Mouse (Mus musculus) kidney, adult 8-10 months (tissue): ENCODE measurements around the gene Zfp3.
"Not testable (repeated sequence)": the region's sequence is repeated elsewhere in the genome, so short reads cannot be mapped to it uniquely, and the experiment has no call there.

Source experiments
- DNase-seq, 2 experiments: peaks; one replicate each; pipeline ENCODE4 v3.0.0; 2022

The Zfp3 gene

DNA sequence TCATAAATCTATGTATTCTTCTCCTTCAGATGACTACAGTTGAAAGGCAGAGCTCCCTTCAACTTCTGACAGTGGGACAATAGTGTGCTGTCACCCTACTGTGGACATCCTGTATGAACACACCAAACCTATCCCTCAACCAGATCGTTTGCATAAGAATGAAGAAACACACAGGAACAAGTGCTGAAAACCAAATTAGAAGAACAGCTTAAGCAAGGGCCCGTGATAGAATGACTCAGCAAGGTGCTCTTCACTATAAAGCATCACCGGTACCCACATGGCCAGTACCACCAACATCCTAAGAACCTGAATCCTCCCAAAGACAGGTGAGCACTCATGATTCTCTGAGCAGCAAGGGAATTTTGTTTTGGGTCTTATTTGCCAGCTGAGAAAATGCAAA lies 3.6 kb upstream of the Zfp3 start:
- not testable (repeated sequence) for DNase-seq

- no peak for DNase-seq
These were observed 1.4 kb upstream of the Zfp3 start for GRCm38 (mm10) chr11:70762641-70763040.

GRCm38 (mm10) chr11:70763582-70763935 lies 450 bp upstream of the Zfp3 start:
- peak; percentile 11 to 22 for DNase-seq

- DNase-seq = peak; percentile 19 to 26
These were observed 1.9 kb downstream of the Zfp3 start for GRCm38 (mm10) chr11:70765776-70766445.

- no peak for DNase-seq
These were observed 6.8 kb downstream of the Zfp3 start for GRCm38 (mm10) chr11:70770804-70771203.

DNA sequence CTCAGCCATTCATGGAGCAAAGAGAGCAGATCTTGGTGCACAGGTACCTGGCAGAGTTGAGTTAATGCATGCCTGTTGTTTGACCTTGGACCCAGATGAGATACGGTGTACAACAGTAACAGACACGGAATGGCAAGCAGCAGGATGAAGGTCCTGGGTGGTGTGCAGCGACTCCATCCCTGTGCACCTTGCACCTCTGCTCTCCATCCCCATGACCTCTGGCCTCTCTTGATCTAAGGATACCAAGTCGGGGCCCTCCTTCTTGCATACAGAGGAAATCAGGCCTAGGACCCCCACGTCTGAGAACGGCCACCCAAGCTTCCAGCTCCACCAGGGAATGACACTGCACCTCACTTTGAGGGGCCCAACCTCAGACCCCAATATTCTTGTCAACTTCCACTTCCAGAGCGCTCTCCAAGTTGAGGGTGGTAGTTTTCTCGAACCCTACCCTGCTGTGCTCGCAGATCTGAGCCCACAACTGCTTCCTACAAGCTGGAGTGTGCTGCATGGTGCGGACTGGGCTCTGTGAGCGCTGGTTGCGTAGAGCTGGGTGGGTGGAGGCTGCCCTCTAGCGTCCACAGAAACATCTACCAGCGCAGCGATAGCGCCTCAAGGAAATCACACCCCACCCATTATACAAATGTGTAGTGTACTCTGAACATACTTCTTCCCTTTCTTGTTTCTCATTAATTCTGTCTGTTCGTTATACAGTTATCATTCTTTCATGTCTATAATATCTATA lies 13.0 kb downstream of the Zfp3 start:
- peak; percentile 42 to 58 for DNase-seq

DNA sequence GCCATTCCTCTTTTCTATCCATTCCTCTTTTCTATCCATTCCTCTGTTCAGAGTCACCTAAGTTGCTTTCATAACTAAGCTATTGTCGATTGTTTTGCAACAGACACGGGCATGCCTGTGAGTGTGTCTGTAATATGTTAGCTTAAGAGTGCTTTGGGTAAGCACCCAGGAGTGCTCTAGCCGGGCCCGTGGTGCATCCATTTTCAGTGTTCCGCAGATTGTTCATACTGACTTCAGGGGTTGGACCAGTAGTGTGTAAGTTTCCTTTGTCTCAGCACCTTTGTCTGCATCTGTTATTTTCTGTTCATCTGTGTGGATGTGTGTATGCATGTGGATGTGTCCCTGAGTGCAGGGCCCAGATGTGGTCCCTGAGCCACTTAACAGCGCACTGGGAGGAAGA lies 13.6 kb downstream of the Zfp3 start:
- DNase-seq = no peak

- DNase-seq = not testable (repeated sequence)
These were observed 14.0 kb downstream of the Zfp3 start for GRCm38 (mm10) chr11:70778058-70778457.

DNA sequence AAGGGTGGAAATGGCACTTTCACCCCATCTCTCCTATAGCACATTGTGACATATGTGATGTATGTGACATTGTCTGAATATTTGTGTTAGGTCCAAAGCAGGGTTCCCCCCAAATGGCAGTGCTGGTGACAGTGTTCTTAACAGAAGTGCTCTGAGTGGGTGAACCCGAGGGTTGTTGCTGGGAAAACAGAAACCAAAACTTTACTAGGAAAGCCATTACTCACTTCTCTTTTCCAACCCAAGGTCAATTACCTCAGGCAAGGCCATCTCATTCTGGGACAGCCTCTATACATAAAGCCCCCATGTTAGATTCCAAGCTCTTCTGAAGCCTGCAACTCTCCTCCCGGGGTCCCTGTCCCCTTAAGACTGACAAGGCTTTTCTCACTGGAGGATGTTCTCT lies 21.9 kb downstream of the Zfp3 start:
- no peak for DNase-seq

GRCm38 (mm10) chr11:70787052-70787451 lies 23.0 kb downstream of the Zfp3 start:
- no peak for DNase-seq

GRCm38 (mm10) chr11:70788972-70789655 lies 25.1 kb downstream of the Zfp3 start:
- DNase-seq = no peak

DNA sequence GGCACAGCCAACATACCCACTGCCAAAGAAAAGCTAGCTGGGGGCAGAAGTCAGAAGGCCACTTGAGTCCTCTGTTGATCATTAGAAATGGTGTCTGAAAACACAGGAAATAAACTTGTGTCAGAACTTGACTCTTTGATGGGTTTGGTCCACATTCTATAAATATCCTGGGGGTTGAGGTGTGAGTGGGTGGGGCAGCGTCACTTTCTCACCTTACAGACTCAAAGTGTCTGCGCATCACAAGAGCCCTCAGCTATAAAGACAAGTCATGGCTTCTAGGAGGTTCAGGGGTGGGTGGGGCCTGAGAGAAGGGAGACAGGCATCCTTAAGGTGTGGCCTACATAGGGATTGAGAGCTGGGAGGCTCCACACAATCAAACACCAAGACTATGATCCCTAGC lies 26.4 kb downstream of the Zfp3 start:
- DNase-seq = no peak

DNA sequence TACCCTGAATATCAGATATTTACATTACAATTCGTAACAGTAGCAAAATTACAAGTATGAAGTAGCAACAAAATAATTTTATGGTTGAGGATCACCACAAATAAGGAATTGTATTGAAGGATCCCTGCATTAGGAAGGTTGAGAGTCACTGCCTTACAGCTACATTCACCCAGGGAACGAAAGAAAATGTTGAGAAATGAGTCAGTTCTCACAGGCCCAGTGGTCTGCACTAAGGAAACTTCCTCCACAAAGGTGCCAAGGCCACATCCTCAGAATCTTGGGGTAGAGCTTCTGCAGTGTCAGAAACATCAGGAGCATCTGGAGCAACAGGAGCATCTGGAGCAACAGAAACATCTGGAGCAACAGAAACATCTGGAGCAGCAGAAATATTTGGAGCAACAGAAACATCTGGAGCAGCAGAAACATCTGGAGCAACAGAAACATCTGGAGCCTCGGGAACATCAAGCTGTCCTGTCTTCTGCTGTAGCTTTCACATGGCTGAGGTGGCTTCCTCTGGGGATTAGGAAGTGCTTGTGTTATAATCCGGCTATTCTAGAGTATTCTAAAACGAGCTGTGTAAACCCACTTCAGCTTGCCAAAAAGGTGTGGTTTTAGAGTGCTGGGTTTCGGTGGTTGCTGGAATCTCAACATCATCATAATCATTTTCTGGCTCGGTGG lies 27.0 kb downstream of the Zfp3 start:
- DNase-seq = no peak

DNA sequence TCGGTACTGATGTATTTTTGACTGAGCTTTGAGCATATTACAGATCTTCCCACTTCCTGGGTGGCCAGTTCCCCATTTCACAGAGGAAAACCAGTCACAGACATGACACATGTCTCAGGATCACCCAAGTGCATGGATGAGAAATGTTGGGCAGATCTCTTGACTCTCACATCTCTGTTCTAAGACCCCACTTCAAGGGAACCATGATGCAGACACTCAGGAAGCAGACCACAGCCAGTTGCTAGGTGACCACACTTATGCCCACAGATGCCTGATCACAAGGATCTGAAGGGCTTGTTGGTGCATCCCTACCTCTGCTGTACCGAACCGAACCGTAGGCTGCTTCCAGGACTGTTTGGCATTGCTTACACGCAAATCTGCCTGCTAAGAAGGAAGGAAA lies 27.7 kb downstream of the Zfp3 start:
- no peak for DNase-seq

DNA sequence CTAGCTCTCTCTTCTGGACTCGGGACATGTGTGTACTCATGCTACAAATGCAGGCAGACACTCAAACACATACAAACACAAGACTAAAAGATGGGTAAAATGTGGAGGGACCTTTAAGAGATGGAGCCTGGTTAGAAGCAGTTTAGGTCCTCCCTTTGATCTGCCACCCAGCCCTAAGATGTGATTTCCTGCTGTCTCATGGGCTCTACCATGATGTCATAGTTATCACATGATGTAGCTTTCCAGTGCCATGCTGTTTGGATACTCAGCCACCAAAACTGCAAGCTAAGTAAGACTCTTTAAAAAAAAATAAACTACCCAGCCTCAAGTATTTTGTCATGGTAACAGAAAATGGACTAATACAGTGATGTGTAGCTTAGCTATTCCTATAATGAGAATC lies 28.4 kb downstream of the Zfp3 start:
- DNase-seq = no peak

- DNase-seq = no peak
These were observed 38.3 kb downstream of the Zfp3 start for GRCm38 (mm10) chr11:70802208-70802864.

GRCm38 (mm10) chr11:70802865-70803261 lies 38.9 kb downstream of the Zfp3 start:
- no peak for DNase-seq

DNA sequence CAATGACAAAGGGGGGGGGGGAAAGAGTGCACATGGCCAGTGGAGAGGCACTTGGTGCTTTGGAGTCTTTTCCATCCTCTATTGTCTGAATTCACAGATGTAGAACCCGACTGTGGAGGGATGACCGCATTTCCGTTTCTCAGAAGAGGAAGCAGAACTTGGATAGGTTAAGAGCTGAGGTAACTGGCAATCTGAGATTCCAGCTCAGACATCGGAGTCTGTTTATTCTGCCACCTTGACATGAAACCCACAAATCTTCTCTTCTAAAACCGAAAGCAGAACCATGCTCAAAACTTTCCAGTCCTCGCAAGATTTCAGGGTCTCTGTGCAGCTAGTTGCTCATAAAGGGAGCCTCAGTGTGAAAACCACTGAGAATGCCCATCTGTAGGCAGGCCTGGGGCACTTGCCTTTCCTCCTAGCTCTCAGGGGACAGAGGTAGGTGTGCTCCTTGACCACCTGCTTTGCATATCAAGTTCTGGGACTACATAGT lies 39.7 kb downstream of the Zfp3 start:
- no peak for DNase-seq

GRCm38 (mm10) chr11:70804395-70804794 lies 40.4 kb downstream of the Zfp3 start:
- DNase-seq = no peak

GRCm38 (mm10) chr11:70805641-70806175 lies 41.7 kb downstream of the Zfp3 start:
- DNase-seq = no peak

DNA sequence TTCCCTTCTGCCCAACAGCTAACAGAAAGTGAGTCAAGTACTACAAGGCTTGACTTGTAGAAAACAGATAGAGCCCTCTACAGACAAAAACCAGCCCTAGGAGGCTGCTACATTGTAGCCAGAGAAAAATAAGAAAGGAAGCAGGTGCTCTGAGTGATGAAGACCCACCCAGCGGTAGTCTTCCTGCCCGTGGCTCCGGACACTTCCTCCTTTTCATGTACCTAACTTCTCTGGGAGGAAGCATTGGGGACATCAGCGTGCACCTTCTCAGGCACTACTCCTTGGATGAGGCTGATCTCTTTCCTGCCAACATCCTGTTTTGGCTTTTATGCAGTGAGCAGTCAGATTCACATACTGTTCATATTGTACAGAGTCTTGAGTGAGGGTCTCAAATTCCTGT lies 42.7 kb downstream of the Zfp3 start:
- DNase-seq = no peak

DNA sequence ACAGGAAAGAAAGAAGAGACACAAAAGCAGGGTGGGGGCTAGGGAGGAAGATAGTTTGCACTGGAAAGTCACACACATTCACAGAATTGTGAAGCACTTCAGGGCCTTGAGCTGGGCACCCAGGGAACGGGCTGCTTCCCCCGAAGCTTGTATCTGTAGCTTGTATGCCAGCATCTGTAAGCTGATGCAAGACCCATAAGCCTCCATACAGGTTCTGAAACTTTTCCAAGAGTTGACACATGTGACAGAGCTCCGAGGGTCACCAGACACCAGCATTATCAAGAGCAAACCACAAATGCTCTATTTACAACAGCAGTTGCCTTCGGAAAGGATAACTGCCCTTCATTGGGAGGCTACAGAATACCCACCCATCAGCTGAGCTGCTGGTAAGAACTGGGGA lies 43.6 kb downstream of the Zfp3 start:
- no peak for DNase-seq

GRCm38 (mm10) chr11:70808101-70808500 lies 44.1 kb downstream of the Zfp3 start:
- no peak for DNase-seq
